Mouse (Mus musculus) stomach, postnatal 0 days (tissue): ENCODE results near the gene Tph1.

ENCODE experiments used
- CTCF ChIP-seq: IDR thresholded peaks from 2 replicates; pipeline ENCODE4 v1.5.1; 2016; ENCODE audit warnings: antibody characterized with exemption, low read depth, mild to moderate bottlenecking, moderate library complexity
- EP300 ChIP-seq: optimal IDR thresholded peaks from 2 replicates; pipeline ENCODE3; 2016; ENCODE audit warnings: antibody characterized with exemption

- TF ChIP-seq EP300 (no peak), CTCF (no peak)
These were observed 56.9 kb downstream of the Tph1 start for GRCm38 (mm10) chr7:46615256-46615977.
